Mouse (Mus musculus): ENCODE results near the gene Grb2. TPM values are rescaled to one million over a fixed set of nuclear protein-coding genes. Genes with fewer than 3 reads are reported as not detected.

The Grb2 gene
- polyA plus RNA-seq, 1 experiment from 2014 or later = 113 TPM

DNA sequence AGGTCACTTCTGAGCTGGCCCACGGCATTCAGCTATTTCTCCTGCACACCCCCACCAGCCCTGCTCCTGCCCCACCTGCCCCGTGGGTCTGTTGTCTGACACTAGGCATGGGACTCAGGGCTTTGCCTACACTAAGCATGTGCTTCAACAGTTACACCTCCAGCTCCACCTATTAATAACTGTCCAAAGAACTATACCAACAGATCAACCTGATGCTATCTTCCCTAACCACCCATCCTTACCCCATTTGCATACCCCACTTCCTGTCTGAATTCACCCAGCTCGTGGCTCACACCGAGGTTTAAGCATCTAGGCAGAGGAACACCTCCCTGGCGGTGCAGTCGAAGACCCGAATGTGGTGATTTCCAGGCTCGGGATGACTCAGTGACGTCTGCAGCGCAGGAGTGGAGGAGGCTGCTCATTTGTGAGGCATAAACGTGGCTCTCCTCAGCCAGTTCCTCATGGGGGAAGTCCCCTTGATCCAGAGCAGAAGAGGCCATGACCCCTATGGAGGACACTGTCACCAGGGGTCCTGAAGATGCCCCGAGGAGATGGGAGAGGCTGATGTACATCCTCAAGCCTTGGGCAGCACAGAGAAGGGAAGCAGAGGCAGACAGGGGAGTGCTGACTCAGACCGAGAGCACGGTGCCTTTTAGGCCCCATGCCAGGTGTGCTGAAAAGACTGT, 67.3 kb downstream of the Grb2 start:
- 65% methylated on average over 14 of the region's 14 CpGs for WGBS
- no peak for ATAC-seq (ENCODE audit: low FRiP score, low TSS enrichment)
- H3K27me3 ChIP-seq (ENCODE audit: control insufficient read depth, insufficient read depth, low read length) = no peaks in the 10 kb centered on the region

DNA sequence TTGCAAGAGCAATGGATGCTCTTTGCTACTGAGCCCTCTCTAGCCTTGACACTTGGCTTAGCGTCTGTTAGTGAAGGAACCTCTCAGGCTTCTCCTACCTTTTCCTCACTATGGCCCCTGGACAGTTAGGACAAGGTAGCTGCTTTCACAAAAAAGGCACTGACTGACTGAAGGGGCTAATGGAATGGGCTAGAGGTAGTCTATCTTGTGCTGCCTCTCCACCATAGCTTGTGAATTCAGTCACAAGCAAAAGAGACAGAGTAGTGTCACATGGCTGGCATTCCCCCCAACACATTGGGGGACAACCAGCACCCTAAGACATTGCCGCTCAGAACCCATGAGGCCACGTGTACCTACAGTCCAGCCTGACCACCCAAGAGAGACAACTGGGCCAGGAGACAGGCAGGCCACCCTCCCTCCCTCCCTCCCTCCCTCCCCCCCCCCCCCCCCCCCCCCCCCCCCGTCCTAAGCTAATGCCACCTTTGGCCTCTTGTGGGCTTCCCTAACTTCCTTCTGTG, 68.0 kb downstream of the Grb2 start:
- 84% methylated on average over 3 of the region's 4 CpGs for WGBS
- H3K4me2 ChIP-seq (ENCODE audit: low read length) = no peak overlapping the region
- ATAC-seq (ENCODE audit: low FRiP score, low TSS enrichment) (no peak), DNase-seq (no peak)
- H3K36me3 ChIP-seq (ENCODE audit: control insufficient read depth, insufficient read depth, low read length) = peaks cover 18% of the 10 kb centered on the region
- H3K27ac ChIP-seq (replicated peaks; ENCODE audit: low read depth, low read length) = no peak overlapping the region
- no peak overlapping the region for H3K9ac ChIP-seq (replicated peaks; ENCODE audit: low read length)
- no peaks in the 10 kb centered on the region for H3K9me3 ChIP-seq (ENCODE audit: control insufficient read depth, low read length)
- no peaks in the 10 kb centered on the region for H3K4me1 ChIP-seq (ENCODE audit: control insufficient read depth, insufficient read depth, low read length)
- no peaks in the 10 kb centered on the region for H3K27me3 ChIP-seq (ENCODE audit: control insufficient read depth, insufficient read depth, low read length)
- H3K4me3 ChIP-seq (replicated peaks; ENCODE audit: low read depth, low read length) = no peak overlapping the region

More for the DNA sequence above, 67.3 kb downstream of the Grb2 start:
- H3K36me3 ChIP-seq (ENCODE audit: control insufficient read depth, insufficient read depth, low read length) = peaks cover 22% of the 10 kb centered on the region
- H3K4me2 ChIP-seq (ENCODE audit: low read length) = no peak overlapping the region
- H3K9me3 ChIP-seq (ENCODE audit: control insufficient read depth, low read length) = no peaks in the 10 kb centered on the region
- no peak for DNase-seq
- no peaks in the 10 kb centered on the region for H3K4me1 ChIP-seq (ENCODE audit: control insufficient read depth, insufficient read depth, low read length)
- no peak overlapping the region for H3K27ac ChIP-seq (replicated peaks; ENCODE audit: low read depth, low read length)
- no peak overlapping the region for H3K9ac ChIP-seq (replicated peaks; ENCODE audit: low read length)
- H3K4me3 ChIP-seq (replicated peaks; ENCODE audit: low read depth, low read length) = no peak overlapping the region

- Histone ChIP-seq H3K4me2 (ENCODE audit: low read length) (no peak overlapping the region), H3K36me3 (ENCODE audit: control insufficient read depth, insufficient read depth, low read length) (peaks cover 14% of the 10 kb centered on the region; the same call in 1 of the 2 replicates), H3K4me3 (replicated peaks; ENCODE audit: low read depth, low read length) (no peak overlapping the region), H3K4me1 (ENCODE audit: control insufficient read depth, insufficient read depth, low read length) (no peaks in the 10 kb centered on the region), H3K27ac (replicated peaks; ENCODE audit: low read depth, low read length) (no peak overlapping the region), H3K9me3 (ENCODE audit: control insufficient read depth, low read length) (no peaks in the 10 kb centered on the region), H3K27me3 (ENCODE audit: control insufficient read depth, insufficient read depth, low read length) (no peaks in the 10 kb centered on the region), H3K9ac (replicated peaks; ENCODE audit: low read length) (no peak overlapping the region)
- no peak for DNase-seq
- WGBS = 93% methylated on average over 4 of the region's 4 CpGs
- ATAC-seq (ENCODE audit: low FRiP score, low TSS enrichment) = no peak
These were observed 68.9 kb downstream of the Grb2 start for GRCm38 (mm10) chr11:115639540-115639939.

GRCm38 (mm10) chr11:115638498-115639409, 69.6 kb downstream of the Grb2 start:
- ATAC-seq (ENCODE audit: low FRiP score, low TSS enrichment) (no peak), DNase-seq (no peak)
- no peak overlapping the region for H3K4me2 ChIP-seq (ENCODE audit: low read length)
- WGBS = 85% methylated on average over 5 of the region's 5 CpGs
- H3K36me3 ChIP-seq (ENCODE audit: control insufficient read depth, insufficient read depth, low read length) = peaks cover 9% of the 10 kb centered on the region; the same call in 1 of the 2 replicates
- H3K9ac ChIP-seq (replicated peaks; ENCODE audit: low read length) = no peak overlapping the region
- no peaks in the 10 kb centered on the region for H3K4me1 ChIP-seq (ENCODE audit: control insufficient read depth, insufficient read depth, low read length)
- no peaks in the 10 kb centered on the region for H3K27me3 ChIP-seq (ENCODE audit: control insufficient read depth, insufficient read depth, low read length)
- H3K9me3 ChIP-seq (ENCODE audit: control insufficient read depth, low read length) = no peaks in the 10 kb centered on the region
- no peak overlapping the region for H3K27ac ChIP-seq (replicated peaks; ENCODE audit: low read depth, low read length)
- no peak overlapping the region for H3K4me3 ChIP-seq (replicated peaks; ENCODE audit: low read depth, low read length)

- 85% methylated on average over 3 of the region's 3 CpGs for WGBS
- no peak for ATAC-seq (ENCODE audit: low FRiP score, low TSS enrichment)
- Histone ChIP-seq H3K9me3 (ENCODE audit: control insufficient read depth, low read length) (no peaks in the 10 kb centered on the region), H3K36me3 (ENCODE audit: control insufficient read depth, insufficient read depth, low read length) (no peaks in the 10 kb centered on the region), H3K27me3 (ENCODE audit: control insufficient read depth, insufficient read depth, low read length) (no peaks in the 10 kb centered on the region), H3K4me1 (ENCODE audit: control insufficient read depth, insufficient read depth, low read length) (no peaks in the 10 kb centered on the region), H3K27ac (replicated peaks; ENCODE audit: low read depth, low read length) (no peak overlapping the region), H3K4me2 (ENCODE audit: low read length) (no peak overlapping the region), H3K4me3 (replicated peaks; ENCODE audit: low read depth, low read length) (no peak overlapping the region), H3K9ac (replicated peaks; ENCODE audit: low read length) (no peak overlapping the region)
- DNase-seq = no peak
These were observed 71.4 kb downstream of the Grb2 start for GRCm38 (mm10) chr11:115636960-115637359.

- Histone ChIP-seq H3K9ac (replicated peaks; ENCODE audit: low read length) (no peak overlapping the region), H3K9me3 (ENCODE audit: control insufficient read depth, low read length) (no peaks in the 10 kb centered on the region), H3K4me3 (replicated peaks; ENCODE audit: low read depth, low read length) (no peak overlapping the region), H3K27me3 (ENCODE audit: control insufficient read depth, insufficient read depth, low read length) (no peaks in the 10 kb centered on the region), H3K36me3 (ENCODE audit: control insufficient read depth, insufficient read depth, low read length) (no peaks in the 10 kb centered on the region), H3K27ac (replicated peaks; ENCODE audit: low read depth, low read length) (no peak overlapping the region), H3K4me2 (ENCODE audit: low read length) (no peak overlapping the region), H3K4me1 (ENCODE audit: control insufficient read depth, insufficient read depth, low read length) (no peaks in the 10 kb centered on the region)
- ATAC-seq (ENCODE audit: low FRiP score, low TSS enrichment) = no peak
- no peak for DNase-seq
- 74% methylated on average over 8 of the region's 8 CpGs for WGBS
These were observed 72.9 kb downstream of the Grb2 start for GRCm38 (mm10) chr11:115635484-115635883.

GRCm38 (mm10) chr11:115635041-115635440, 73.4 kb downstream of the Grb2 start:
- no peaks in the 10 kb centered on the region for H3K36me3 ChIP-seq (ENCODE audit: control insufficient read depth, insufficient read depth, low read length)
- H3K9me3 ChIP-seq (ENCODE audit: control insufficient read depth, low read length) = no peaks in the 10 kb centered on the region
- WGBS = 89% methylated on average over 8 of the region's 8 CpGs
- ATAC-seq (ENCODE audit: low FRiP score, low TSS enrichment) (no peak), DNase-seq (no peak)
- H3K27ac ChIP-seq (replicated peaks; ENCODE audit: low read depth, low read length) = no peak overlapping the region
- H3K9ac ChIP-seq (replicated peaks; ENCODE audit: low read length) = no peak overlapping the region
- no peaks in the 10 kb centered on the region for H3K27me3 ChIP-seq (ENCODE audit: control insufficient read depth, insufficient read depth, low read length)
- no peak overlapping the region for H3K4me3 ChIP-seq (replicated peaks; ENCODE audit: low read depth, low read length)
- H3K4me2 ChIP-seq (ENCODE audit: low read length) = no peak overlapping the region
- H3K4me1 ChIP-seq (ENCODE audit: control insufficient read depth, insufficient read depth, low read length) = no peaks in the 10 kb centered on the region

DNA sequence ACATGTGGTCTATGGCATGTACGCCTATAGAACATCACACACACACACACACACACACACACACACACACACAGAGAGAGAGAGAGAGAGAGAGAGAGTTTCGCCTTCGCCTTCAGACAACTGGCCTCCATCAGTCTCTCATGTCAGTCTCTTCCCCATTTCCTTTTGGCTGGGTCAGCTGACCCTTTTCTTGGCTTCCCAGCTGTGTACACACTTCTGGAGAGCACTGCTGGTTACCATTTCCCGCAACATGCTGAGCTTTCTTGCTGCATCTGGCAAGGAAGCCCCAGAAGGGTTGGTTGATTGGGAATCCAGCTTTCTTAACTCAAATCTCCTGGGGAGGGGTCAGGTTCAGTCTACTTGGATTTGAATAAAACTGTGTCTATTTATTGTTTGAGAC, 74.3 kb downstream of the Grb2 start:
- Histone ChIP-seq H3K4me2 (ENCODE audit: low read length) (no peak overlapping the region), H3K36me3 (ENCODE audit: control insufficient read depth, insufficient read depth, low read length) (no peaks in the 10 kb centered on the region), H3K9me3 (ENCODE audit: control insufficient read depth, low read length) (no peaks in the 10 kb centered on the region), H3K4me3 (replicated peaks; ENCODE audit: low read depth, low read length) (no peak overlapping the region), H3K9ac (replicated peaks; ENCODE audit: low read length) (no peak overlapping the region), H3K4me1 (ENCODE audit: control insufficient read depth, insufficient read depth, low read length) (no peaks in the 10 kb centered on the region), H3K27me3 (ENCODE audit: control insufficient read depth, insufficient read depth, low read length) (no peaks in the 10 kb centered on the region), H3K27ac (replicated peaks; ENCODE audit: low read depth, low read length) (no peak overlapping the region)
- DNase-seq (peak; percentile 6), ATAC-seq (ENCODE audit: low FRiP score, low TSS enrichment) (no peak)
- WGBS = 91% methylated on average over 4 of the region's 4 CpGs
